Mouse (Mus musculus) spleen, adult 18-20 months (tissue): ENCODE measurements around the gene Slc16a9.

Source experiments
- DNase-seq, 2 experiments: peaks; one replicate each; pipeline ENCODE4 v3.0.0; 2022; ENCODE audit warnings: mixed read lengths in 2 of 2

The Slc16a9 gene

DNA sequence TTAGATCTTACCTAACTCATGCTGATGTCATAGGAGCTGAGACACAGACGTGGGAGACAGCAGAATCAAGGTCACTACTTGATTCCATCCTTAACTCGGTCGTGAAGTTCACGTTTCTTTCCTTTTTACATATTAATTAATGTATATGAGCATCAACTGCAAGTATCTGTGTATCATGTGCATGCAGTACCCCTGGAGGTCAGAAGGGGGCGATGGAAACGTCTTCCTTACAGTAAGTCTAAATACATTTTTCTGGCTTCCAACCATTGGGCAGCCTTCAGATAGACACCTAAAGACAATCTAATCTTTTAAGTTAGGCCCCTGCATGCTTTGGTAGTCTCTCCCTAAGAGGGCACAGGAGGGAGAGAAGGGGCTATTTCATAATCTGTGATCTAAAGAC, 58.3 kb downstream of the Slc16a9 start:
- DNase-seq: no peak

DNA sequence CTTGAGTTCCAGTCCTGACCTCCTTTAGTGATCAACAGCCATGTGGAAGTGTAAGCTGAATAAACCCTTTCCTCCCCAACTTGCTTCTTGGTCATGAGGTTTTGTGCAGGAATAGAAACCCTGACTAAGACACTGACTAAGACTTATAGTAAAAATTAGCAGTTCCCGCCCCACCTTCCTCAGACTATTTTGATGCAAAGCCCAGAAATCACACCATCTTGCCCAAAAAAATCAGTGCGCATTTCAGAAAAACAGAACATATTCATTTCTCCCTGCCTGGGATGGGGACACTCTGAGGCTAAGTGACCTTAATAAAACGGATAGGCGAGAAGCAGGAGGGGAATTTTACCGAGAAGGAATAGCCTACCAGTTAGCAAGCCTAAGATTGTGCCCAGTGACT, 60.8 kb downstream of the Slc16a9 start:
- no peak for DNase-seq

DNA sequence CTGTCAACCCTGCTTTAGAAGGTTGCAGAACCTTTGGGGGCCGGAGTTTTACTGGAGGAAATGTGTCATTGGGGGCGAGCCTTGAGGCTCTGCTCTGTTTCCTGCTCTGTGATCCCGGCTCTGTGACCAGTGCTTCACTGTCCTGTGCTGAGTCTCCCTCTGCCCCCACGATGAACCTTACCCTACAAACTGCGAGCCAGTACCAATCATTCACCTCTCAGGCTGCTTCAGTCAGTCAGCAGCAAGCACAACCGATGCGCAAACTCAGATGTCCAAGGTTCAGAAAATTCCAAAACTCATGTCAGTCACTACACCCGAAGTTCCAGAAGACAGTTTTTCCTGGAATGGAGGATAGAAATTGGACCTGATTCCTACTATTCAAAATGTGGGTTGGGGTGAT, 64.5 kb downstream of the Slc16a9 start:
- DNase-seq: no peak

DNA sequence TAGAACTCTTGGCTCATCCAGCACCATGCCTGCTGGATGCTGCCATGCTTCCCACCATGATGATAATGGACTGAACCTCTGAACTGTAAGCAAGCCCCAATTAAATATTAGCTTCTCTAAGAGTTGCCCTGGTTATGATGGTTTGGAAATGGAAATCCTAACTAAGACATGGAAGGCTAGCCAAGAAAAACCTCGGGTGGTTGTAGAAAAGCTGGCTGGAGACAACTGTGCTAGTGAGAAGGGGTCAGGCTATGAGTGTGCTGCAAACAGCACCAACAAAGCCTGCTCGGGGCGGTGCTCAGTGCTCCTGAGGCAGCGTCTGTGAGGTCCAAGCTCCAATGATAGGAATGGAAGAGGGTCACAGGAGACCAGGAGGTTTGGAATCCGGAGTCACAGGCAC, 65.7 kb downstream of the Slc16a9 start:
- DNase-seq: no peak

DNA sequence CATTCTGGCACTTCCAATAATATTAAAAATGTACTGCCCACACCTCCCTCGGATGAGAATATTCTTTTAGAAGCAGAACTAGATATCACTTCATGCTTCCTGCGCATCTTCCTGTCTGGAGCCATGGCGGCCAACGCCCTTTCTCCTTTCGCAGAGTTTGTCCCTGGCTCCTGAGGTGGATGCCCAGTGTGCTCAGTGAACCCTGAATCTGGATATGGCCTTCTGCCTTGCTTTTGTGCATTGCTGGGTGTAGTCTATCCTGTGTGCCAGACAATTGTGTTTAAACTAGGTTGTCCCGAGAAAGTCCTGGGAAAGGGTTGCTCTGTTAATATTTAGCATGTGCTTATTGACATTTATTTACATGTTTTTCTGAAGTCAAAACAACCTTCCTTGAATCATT, 71.0 kb downstream of the Slc16a9 start:
- DNase-seq: no peak

DNA sequence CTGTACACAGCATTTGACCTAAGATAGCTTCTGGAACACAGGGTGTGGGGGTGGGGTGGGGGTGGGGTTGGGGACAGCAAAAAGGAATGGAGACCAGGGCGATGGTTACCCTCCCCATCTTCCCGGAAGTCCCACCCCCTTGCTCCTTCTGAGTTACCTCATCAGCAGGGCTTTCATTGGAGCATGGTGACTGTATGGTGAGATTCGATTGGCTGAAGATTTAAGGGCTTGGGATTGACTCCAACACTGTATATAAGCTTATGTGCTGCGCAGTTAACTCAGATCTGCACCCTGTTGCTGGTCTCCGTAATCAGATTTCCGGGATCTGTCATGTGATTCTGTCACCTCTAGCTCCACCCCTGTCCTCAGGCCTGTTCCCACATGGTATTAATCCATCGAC, 72.0 kb downstream of the Slc16a9 start:
- DNase-seq: no peak

DNA sequence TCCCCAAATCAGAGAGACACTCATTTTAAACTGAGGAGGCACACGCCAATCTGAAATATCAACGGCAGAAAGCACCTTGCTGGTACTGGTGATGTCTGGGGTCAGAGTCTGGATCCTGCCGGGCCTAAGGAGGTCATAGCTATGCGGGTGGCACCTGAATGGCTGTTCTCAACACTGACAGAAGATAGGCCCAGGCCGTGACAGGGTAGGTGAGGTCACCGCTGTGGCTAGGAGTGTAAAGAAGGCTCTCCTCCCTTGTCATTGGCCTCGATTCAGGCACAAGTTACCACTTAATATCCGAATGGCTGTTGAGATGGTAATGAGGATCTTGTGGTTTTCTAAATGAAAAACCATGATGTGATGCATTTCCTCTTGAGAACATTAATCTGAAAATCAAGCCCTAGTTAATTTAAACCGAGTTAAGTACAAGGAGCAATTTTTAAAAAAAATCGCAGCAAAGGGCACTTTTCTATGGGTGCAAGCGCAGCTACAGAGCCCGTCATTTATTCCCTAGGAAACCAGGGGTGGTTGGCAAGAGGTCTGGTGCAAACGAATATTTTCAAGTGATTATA, 72.6 kb downstream of the Slc16a9 start:
- no peak for DNase-seq

DNA sequence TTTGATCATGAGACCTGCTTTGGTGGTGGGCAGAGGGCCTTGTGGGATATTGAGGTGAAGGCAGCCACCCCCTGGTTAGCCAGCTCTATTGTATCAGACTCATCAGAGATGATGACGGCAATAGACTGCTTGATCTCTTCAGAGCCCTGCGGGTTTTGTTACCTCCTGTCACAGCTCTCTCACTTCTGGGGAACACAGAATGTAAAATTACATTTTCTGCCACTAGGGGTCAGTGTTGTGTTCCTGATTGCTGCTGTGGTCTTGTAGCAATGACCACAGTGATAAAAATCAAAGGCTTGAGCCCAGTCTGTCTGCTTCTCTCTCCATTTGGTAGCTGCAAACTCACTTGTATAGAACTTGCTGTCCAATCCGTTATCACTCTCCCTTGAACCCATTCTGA, 73.7 kb downstream of the Slc16a9 start:
- no peak for DNase-seq

DNA sequence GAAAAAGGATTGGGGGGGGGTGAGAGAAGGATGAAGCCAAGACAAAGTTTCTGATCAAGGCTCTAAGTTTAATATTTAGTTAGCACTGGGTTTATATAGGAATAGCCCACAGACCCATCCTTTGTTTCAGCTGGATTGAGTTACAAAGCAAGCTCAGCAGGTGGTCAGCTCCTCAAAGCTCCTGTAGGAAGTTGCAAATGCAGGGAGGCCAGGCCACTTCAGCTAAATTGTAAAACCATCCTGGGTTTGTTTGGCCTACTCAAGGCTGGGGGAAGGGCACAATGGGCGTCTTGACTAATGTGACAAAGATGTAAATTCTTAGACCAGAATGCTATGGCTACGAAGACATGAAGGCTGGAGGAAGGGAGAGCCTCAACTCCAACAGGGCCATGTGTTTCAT, 80.6 kb downstream of the Slc16a9 start:
- DNase-seq: no peak

DNA sequence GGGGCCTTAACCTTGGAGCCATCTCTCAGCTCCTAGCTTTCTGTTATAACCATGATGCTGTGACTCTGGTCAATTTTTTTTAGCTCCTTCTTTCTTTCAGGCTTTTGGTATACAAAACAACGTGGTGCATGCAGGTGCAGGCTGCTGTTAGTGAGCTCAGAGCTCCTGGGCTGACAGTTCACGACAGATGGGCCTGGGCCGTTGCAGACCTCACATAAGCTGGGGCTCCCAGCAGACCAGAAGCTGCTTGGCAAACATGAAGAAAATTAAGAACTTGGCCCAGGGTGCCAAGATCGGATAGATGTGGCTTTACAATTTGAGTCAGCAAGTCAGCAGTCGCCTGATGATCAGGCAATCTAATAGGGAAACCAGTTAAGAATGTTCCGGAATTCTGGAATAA, 82.4 kb downstream of the Slc16a9 start:
- DNase-seq: no peak

DNA sequence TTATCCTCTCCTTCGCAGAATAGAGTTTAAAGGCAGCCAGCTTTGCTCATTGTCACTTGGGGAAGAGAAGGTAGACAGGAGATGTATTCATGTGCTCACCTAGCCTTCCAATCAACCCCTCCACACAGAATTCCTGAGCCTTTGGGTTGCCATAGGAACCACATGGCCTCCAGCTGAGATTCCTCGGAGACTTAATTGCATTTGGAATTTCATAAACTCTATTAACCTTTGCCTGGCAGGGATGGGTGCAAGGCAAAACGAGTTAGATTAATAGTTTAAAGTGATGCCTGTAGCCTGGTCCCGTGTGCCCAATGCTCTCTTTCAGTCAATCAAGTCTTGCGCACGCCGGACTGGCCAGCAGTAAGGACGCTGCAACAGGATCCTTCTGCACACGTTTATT, 83.2 kb downstream of the Slc16a9 start:
- no peak for DNase-seq
